Mouse (Mus musculus) T-helper 17 cell (primary cell): ENCODE results near the gene Top3b.
"Not testable (repeated sequence)": the region's sequence is repeated elsewhere in the genome, so short reads cannot be mapped to it uniquely, and the experiment has no call there.

Experiments
- in situ Hi-C, 2 experiments: fragments of 300-600 bp; cut with MboI, MseI; formaldehyde crosslinking; loops; 1 replicate in 1 of 2; 2 replicates in 1 of 2; pipeline ENCODE4 v1.15.1; 2025; ENCODE audit warnings: high pct_unique_total_duplicates in 2 of 2

The Top3b gene

DNA sequence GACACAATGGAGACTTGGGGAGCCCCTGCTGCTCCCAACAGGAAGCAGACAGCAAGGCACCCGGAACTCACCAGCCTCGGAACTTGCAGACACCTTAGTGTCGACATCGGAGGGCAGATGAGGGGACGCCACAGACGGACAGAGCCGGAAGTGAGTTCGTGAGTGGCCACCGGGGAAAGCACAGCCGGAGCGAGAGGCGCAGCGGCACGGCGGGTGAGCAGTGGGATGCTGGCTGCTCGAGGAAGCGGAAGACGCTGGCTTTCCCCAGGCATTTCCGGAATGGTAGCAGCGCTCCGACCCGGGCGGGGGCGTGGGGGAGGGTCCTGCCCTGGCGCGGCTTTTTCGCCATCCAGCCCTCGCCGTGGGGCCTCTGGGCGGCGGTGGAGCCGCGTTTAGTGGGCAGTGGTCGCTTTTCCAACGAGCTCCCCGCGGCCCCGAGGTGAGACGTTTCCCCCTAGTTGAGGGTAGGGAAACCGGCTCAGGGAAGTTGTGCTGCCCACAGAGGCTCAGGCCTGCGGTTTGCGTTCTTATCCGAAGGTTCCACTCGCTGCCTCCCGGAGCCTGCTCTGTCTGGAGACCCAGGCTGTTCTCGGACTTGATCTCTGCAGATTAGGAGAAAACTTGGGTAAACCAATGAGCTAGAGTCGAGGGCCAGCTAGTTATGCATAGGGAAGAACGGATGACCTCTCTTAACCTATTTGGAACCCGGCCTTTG, at the start of gene Top3b, which contains the start of gene Vpreb1:
TSS of gene Top3b (plus strand) at position 120 of the 715 bp plus-strand sequence.
TSS of gene Vpreb1 (minus strand) at position 227 of the 715 bp plus-strand sequence.
- in situ Hi-C loops, result no loop called here

DNA sequence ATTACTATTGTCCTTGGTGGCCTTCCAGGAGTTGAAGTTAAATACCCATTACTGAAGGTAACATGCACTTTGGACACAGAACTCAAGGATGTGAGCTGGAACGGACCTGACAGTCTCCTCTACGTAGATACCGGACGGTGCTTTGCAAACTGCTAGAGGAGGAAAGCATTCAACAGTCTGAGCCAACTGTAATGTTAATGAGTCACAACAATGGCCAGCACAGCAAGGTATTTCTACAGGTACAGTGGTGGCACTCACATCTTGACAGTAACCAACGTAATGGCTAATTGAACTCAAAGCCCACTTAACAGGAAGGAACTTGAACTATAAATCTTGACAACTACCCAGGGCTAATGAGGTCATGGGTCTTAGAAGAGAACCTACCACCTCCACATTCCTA, 45.1 kb upstream of the Top3b start:
- in situ Hi-C loops, result no loop called here

DNA sequence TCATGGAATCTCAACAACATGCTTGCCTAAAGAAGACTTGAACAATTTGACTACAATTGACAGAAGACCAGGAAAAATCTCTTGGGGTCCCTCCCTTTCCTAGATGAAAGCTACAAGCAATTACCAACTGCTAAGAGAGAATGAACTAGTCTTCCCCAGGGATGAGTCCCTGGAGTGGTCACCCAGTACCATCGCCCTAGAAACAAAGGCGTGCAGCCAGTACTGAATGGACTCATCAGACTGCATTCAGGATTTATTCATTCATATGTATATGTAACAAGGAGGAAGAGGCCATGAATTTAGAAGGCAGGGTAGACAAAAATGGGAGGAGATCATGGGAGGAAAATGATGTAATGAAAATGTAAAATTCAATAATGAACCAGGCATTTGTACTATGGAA, 44.3 kb upstream of the Top3b start:
- in situ Hi-C loops, result no loop called here

DNA sequence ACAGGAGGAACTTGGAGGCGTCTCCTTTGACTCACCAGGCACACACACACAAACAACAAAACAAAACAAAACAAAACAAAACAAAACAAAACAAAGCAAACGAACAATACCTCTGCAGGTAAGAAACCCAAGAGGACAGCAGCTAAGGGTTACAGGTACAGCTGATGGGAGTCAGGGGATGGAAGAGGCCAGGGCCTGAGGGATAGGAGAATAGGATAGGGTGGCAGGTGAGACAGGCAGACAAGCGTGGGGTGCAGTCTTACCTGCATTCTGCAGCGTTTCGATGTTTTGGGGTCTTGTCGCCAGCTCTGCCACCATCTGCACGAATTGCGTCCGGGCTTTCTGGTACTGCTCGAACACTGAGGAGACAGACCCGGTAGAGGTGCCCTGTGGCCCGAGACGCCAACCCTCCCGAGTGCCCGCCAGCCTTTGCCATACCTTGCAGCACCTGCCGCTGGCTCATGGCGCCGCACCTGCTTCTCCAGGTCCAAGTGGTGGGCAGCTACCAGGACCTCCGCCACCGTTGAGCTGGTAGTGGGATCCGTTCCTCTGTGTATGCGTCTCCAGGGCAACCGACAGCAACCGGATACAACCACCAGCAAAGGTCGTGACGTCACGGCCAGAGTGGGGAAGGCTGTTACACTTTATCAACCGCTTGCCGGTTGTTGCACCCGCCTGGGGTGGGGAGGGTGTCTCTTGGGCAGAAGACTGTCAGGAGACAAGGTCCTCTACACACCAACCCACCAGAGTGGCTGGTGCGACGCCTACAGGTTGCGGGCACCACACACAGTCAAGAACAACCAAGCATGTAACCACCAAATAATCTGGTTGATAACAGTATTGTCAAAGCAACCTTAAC, 41.5 kb upstream of the Top3b start, which contains the start of gene Spag6l:
TSS of gene Spag6l (minus strand) at position 700 of the 859 bp plus-strand sequence.
- in situ Hi-C loops, result no loop called here

DNA sequence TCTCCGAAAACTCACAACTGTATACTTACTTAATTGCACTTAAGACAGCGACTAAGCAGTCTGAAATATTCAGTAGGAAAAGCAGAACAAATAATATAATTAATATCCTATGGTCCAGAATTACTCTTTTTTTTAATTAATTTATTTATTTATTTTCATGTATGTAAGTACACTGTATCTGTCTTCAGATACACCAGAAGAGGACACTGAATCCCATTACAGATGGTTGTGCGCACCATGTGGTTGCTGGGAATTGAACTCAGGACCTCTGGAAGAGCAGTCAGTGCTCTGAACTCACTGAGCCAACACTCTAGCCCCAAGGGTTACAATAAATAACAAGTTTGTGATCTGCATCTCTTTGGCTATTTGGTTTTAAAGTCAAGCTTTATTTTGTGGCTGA, 40.9 kb upstream of the Top3b start:
- in situ Hi-C loops, result no loop called here

DNA sequence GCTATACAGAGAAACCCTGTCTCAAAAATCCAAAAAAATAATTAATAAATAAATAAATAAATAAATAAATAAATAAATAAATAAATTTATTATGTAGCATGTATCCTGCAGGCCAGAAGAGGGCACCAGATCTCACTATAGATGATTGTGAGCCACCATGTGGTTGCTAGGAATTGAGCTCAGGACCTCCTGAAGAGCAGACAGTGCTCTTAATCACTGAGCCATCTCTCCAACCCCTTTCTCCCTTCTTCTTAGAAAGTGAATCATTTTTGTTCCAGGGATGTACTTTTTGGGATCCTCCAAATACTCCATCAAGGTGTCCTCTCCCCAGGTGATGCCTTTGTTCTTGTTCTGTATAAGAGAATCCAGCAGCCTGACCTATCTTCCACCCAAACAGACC, 21.3 kb upstream of the Top3b start:
- in situ Hi-C loops, result no loop called here

DNA sequence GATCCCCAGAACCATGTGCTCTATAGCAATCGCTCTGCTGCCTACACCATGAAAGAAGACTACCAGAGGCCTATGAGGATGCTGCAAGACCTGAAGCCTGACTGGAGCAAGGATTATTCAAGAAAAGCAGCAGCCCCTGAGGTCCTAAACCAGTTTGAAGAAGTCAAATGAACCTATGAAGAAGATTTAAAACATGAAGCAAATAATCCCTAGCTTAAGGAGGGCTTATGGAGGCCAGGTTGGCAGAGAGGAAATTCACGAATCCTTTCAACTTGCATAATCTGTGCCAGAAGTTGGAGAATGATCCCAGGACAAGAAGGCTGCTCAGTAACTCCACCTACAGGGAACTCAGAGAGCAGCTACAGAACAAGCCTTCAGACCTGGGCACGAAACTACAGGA, 18.1 kb upstream of the Top3b start:
- in situ Hi-C loops, result no loop called here

DNA sequence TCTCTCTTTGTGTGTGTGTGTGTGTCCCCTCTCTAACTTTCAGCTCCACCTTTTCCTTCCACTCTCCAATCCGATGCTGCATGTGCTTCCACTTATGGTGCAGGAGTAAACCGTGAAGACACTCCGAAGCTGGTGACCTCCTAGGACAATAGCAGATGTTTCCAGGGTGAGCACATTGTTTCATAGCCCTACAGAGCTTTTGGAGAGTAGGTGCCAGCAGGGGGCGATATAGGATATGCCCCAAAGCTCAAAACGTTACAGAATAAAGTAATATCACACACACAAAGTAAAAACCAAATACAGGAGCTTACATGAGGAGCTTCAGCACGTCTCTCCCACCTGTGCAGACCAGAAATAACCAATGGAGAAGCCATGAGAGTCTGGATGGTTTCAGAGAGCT, 15.7 kb upstream of the Top3b start:
- in situ Hi-C loops, result no loop called here

DNA sequence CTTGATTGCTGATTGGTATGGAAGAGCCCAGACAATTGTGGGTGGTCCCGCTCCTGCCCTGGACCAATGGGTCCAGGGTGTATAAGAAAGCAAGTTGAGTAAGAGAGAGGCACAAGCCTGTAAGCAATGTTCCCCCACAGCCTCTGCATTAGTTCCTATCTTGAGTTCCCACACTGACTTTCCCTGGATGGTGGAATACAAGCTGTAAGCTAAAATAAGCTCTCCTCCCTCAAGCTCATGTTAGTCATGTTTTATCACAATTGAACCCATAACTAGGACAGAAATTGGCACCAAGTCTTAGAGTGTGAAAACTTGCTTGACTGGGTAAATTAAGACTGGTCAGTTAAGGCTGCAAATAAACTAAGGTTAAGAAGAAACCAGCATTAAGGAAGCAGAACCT, 15.0 kb upstream of the Top3b start:
- in situ Hi-C loops, result no loop called here

DNA sequence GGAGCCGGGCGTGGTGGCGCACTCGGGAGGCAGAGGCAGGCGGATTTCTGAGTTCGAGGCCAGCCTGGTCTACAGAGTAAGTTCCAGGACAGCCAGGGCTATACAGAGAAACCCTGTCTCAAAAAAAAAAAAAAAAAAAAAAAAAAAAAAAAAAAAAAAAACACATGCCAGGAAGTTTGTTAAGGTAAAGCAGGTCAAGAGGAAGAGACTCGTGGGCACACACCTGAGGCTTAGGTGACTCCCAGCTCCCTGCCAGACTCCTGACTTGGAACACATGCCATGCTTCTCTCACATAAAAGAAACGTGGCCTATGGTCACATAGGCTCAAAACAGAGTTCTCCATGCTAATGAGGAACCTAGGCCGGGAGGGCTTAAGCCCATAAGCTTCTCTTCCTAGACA, 14.5 kb upstream of the Top3b start:
- in situ Hi-C loops, result not testable (repeated sequence)

DNA sequence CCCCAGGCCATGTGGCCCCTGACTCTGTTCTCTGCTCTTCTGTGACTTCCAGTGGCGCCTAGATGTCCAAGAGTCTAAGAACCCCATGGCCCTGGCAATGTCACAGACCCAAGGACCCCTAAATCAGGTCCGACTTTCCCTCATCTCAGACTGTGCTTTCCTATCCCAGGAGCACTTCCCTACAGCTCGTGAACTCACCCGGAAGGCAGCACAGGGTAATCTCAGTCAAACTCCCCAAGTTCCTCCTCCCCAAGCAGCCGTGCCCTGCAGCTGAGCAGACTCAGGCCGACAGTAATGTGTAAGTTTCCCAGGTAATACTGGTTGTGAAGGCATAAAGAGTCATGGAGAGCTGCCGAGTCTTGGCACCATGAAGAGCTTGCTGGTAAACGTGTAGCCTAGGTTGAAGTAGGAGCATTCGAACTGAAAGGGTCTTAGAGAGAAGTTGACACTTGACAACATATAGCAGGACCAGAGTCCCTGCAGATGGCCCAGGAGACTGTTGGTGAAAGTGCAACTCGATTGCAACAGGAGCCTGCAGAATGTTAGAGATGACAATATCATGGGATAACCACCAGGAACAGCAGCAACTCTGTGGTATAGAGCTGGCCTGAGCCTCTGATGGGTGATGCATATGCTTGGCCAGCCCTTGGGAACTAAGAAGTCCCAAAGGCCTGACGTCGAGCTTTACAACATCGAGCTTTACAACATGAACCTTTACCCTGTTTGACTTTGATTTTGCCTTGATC, 13.6 kb upstream of the Top3b start:
- in situ Hi-C loops, result no loop called here

DNA sequence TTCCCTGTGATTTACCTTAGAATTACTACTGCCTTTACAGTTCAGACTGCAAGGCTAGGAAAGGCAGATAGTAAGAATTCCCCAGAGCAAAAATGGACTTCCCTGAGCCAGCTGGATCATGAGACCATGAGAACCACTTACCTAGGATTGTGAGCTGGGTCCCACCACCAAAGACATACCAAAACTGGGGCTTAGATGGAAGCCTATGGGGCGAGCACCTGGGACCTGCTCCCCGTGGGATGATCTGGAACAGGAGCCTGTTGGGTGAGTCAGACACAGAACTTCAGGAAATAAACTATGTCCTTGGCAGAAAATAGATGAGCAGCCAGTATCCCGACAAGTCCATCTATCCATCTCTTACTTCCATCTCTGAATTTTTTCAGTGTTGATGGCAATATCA, 8.2 kb upstream of the Top3b start:
- in situ Hi-C loops, result loop anchor here in 1 of 2 experiments (5.0 kb wide), 1 partner anchor 45 kb away; no protein-coding TSS in a partner anchor

DNA sequence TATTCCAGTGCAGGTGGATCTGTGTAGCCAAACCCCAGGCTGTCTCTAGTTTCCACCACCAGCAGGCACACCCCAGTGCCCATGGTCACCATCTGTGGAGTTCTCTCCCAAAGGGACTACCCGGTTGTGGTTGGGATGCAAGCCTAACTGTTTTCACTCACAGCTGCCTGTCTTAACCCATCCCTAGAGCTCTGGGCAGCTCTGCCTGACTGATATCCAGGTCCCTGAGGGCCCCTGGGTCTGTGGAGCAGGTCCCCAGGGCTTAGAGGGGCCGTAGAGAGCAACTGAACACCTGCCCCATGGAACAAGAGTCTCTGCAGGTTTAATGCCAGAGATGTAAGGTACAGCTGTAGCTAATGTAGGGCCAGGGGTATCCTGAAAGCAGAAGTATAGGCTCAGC, 6.6 kb upstream of the Top3b start, which contains the start of gene Igll1:
TSS of gene Igll1 (minus strand) at position 8 of the 400 bp plus-strand sequence.
- in situ Hi-C loops, result loop anchor here in 1 of 2 experiments (5.0 kb wide), 1 partner anchor 43 kb away; no protein-coding TSS in a partner anchor

DNA sequence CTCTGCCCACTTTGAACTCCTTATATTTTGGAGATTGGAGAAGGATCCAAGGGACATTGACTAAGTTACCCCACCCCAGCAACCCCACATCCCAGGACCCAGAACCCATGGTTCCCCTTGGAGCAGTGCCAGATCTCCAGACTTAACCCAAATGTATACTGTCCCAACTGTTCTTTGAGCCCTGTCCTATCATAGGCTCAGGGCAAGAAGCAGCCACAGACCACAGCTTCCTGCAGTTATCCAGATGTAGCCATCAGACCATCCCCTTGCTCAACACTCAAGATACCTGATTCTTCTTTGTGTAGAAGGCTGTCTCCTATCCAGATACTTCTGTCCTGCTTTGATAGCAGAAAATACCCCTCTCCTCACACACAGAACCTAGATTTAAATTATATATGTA, 5.3 kb upstream of the Top3b start:
- in situ Hi-C loops, result no loop called here

DNA sequence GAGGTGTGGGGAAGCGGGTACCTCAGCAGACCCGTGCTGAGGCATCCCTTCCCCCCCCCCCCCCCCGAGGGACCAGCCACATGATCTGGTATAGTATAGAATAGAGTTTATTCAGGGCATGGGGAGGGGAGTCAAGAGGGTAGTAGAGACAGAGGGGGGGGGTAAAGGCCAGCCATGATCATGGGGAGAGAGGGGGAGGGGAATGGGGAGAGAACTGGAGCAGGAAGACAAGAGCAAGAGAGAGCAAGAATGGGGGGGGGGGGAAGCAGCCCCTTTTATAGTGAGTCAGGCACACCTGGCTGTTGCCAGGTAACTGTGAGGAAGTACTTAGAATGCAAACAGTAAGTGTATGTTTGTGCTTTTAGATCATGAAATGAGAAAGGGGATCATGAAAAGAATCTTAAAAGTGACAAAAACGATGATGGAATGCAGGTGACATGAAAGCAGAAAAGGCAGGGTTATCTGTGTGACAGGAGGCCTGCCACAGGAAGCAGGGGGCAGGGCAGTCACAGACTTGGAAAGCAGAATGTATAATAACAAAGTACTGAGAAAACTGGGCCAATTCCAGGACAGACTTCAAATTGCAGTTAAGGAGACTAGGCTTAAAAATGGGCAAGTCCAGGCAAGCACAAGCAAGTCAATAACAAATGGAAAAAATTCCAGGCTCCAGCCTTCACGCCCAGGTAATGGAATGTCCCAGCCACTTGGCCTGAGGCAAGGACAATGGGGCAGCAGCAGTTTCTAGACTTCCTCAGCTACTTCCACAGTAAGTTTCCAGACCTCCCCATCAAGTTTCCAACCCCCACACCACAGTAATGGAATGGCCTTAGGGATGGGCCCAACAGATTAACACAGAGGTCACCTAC, 4.6 kb upstream of the Top3b start:
- in situ Hi-C loops, result no loop called here

DNA sequence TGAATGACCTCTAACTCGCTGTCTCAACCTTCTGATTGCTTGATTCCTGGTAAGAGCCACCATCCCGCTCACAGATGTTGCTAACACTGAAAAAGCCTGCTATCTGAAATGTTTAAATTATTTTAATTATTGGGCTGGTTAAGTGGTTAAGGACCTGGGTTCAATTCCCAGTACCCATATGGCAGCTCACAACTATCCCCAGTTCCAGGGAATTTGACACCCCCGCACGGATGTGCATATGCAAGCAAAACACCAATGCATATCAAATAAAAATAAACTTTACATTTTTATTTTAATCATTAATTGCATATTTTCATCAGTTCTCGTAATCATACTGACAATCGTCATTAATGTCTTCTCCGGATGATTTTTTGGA, 307 bp upstream of the Top3b start:
- in situ Hi-C loops, result no loop called here

DNA sequence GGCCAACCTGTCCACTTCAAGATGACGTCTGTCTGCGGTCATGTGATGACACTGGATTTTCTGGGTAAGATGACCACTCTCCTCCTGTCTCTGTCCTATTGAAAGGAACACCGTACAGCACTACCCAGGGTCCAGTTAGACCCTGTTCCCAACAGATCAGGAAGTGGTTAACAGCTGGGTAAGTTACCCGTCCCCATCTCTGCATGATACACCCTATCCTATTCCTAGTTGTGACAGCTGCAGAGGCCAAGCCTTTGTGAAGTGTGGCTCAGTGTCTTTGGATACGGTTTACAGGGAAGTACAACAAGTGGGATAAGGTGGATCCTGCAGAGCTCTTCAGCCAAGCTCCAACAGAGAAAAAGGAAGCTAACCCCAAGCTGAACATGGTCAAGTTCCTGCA, 8.5 kb downstream of the Top3b start:
- in situ Hi-C loops, result no loop called here

DNA sequence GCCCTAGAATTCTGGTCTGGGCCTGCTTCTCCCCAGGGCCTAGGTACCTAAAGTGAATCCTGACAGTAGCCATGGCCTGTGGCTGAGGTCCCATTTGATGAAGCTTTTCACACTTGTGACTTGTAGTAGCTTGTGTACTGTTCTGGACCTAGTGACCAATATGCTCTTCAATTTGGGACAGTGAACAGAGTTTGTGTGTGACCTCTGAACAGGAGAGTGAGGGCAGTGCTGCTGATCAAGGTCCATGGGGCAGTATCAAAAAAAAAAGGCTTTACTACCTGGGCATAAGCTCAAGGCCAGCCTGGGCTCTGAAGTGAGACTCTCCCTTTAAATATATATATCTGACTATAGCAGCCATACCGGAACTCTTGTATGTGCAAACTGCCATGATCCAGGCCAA, 17.8 kb downstream of the Top3b start:
- in situ Hi-C loops, result no loop called here

DNA sequence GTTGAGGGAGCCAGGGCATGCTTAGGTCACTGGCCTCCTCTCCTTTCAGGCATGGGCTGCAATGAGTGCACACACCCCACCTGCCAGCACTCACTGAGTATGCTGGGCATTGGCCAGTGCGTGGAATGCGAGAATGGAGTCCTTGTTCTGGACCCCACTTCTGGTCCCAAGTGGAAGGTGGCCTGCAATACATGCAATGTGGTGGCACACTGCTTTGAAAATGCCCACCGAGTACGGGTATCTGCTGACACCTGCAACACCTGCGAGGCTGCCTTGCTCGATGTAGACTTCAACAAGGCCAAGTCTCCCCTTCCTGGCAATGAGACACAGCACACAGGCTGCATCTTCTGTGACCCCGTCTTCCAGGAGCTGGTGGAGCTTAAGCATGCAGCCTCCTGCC, 21.8 kb downstream of the Top3b start:
- in situ Hi-C loops, result loop anchor here in 1 of 2 experiments (10.0 kb wide), 1 partner anchor 312 kb away; the partner anchor contains the start of genes Rimbp3 and Ube2l3

DNA sequence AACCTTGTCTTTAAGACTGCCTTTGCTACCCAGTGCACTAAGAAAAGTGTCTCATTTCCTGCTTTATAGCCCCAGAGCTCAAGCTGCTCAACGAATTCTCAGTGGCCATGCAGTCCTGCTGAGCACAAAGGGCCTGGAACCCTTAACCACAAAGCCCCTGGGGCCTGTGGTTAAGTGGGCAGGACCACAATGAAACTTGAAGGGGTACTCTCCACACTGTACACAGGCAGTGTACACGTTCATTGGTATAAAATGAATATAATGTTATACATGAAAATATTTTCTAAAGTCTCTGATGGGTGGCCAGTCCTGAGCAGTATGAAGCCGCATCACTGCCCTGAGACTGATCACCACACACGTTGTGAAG, 25.5 kb downstream of the Top3b start:
- in situ Hi-C loops, result loop anchor here in 1 of 2 experiments (10.0 kb wide), 1 partner anchor 309 kb away; the partner anchor contains the start of genes Rimbp3 and Ube2l3
